Mouse (Mus musculus): Measurements from ENCODE around the gene Sdk2. TPM values are rescaled to one million over a fixed set of nuclear protein-coding genes. Genes with fewer than 3 reads are reported as not detected.

The Sdk2 gene
- polyA plus RNA-seq, 1 experiment from 2014 or later = 5.0 TPM

DNA sequence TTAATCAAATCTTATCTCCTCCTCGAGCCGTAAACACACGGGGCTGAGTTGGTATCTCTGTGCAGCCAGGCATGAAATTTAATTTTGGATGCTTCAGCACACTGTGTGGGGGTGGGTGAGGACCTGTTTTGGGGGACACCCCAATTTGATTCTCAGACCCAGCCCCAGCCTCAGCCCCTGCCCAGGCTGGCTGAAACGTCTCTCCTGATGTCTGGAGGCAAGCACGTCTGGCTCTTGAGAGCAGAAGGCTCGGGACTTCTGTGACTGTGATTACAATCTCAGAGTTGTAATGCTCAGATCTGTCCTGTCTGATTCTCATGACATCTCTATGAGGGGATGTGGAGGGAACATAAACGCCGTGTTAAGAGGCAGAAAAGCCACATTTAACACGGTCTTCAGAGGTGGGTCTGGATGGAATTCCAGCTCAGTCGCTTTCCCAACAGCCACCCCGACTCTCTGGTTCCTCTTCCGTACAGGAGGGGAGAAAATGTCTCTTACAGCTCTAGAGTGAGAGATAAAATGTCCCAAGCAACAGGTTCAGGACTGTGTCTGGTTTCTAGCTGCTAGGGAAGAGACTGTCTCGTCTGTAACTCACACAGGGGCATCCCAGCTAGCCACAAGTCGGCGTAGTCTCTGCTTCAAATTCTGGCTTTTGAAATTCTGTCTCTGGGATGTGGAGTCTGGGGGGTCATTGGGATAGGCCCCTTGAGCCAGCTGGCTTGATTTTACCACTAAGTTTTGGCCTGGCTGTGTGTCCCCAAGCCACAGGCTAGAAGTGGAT is 50.5 kb downstream of the Sdk2 start:
- 0 out of 2 replicates have a peak overlapping the region, but pooled peaks have one; percentile 16 for H3K9ac ChIP-seq (replicated peaks; ENCODE audit: low read depth, low read length)
- no peak overlapping the region for H3K27ac ChIP-seq (ENCODE audit: low read depth, low read length)
- H3K4me3 ChIP-seq (ENCODE audit: low read depth, low read length) = no peak overlapping the region
- H3K9me3 ChIP-seq (ENCODE audit: control insufficient read depth, low read length) = no peaks in the 10 kb centered on the region
- 24% methylated on average over 15 of the region's 15 CpGs for WGBS
- 0 out of 2 replicates have a peak overlapping the region, but pooled peaks have one; percentile 14 for H3K4me2 ChIP-seq (ENCODE audit: low read depth, low read length)
- ATAC-seq (ENCODE audit: low read depth) = no peak
- H3K4me1 ChIP-seq (ENCODE audit: control insufficient read depth, insufficient read depth, low read length) = peaks cover 38% of the 10 kb centered on the region
- no peaks in the 10 kb centered on the region for H3K36me3 ChIP-seq (ENCODE audit: control insufficient read depth, insufficient read depth, low read length)
- no peaks in the 10 kb centered on the region for H3K27me3 ChIP-seq (ENCODE audit: control insufficient read depth, insufficient read depth, low read length)

DNA sequence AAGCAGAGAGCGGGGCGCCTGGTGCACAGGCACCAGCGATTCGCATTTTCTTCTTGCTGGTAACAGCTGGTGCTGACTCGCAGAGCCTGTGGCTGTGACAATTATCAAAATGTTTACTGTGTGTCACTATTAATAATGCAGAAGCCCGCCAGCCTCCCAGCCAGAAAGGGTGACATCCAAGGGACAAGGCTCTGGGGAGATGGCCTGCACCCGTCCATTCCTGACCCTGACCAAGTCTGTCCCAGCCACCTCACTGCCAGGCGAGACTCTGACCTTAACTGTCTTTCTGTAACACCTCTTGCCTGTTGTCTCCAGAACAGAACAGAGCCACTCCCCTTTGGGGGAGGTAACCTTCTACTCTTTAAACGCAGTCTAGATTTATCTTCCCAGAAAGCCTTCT is 55.3 kb downstream of the Sdk2 start:
- H3K27me3 ChIP-seq (ENCODE audit: control insufficient read depth, insufficient read depth, low read length) = no peaks in the 10 kb centered on the region
- H3K27ac ChIP-seq (ENCODE audit: low read depth, low read length) = no peak overlapping the region
- H3K4me2 ChIP-seq (ENCODE audit: low read depth, low read length) = no peak overlapping the region
- 28% methylated on average over 9 of the region's 9 CpGs for WGBS
- H3K4me3 ChIP-seq (ENCODE audit: low read depth, low read length) = no peak overlapping the region
- H3K9ac ChIP-seq (replicated peaks; ENCODE audit: low read depth, low read length) = no peak overlapping the region
- H3K36me3 ChIP-seq (ENCODE audit: control insufficient read depth, insufficient read depth, low read length) = no peaks in the 10 kb centered on the region
- peaks cover 17% of the 10 kb centered on the region for H3K4me1 ChIP-seq (ENCODE audit: control insufficient read depth, insufficient read depth, low read length)
- no peak for ATAC-seq (ENCODE audit: low read depth)
- no peaks in the 10 kb centered on the region for H3K9me3 ChIP-seq (ENCODE audit: control insufficient read depth, low read length)

GRCm38 (mm10) chr11:114005879-114006278 is 61.0 kb downstream of the Sdk2 start:
- Histone ChIP-seq H3K4me3 (ENCODE audit: low read depth, low read length) (no peak overlapping the region), H3K4me2 (ENCODE audit: low read depth, low read length) (no peak overlapping the region), H3K27ac (ENCODE audit: low read depth, low read length) (no peak overlapping the region), H3K9me3 (ENCODE audit: control insufficient read depth, low read length) (no peaks in the 10 kb centered on the region), H3K9ac (replicated peaks; ENCODE audit: low read depth, low read length) (no peak overlapping the region), H3K36me3 (ENCODE audit: control insufficient read depth, insufficient read depth, low read length) (no peaks in the 10 kb centered on the region), H3K27me3 (ENCODE audit: control insufficient read depth, insufficient read depth, low read length) (no peaks in the 10 kb centered on the region), H3K4me1 (ENCODE audit: control insufficient read depth, insufficient read depth, low read length) (peaks cover 8% of the 10 kb centered on the region; the same call in 1 of the 2 replicates)
- ATAC-seq (ENCODE audit: low read depth) = no peak
- WGBS = 30% methylated on average over 12 of the region's 12 CpGs

DNA sequence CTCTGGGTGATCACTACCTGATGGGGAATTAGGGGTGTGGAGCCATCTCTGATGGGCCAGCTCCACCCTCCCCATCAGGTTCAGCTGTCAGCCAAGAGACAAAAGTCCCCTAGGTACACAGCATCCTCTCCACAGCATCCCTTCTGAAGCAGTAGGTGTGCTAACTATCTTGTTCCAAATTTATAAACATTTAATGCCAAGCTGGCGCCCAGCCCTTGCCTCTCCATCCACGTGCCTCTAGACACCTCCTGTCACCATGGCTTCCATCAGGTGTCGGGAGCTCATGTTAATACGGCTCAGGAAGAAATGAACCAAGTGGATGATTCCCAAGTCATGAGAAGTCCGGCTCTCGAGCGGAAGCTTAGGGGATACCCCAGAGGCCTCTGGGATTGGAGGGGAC is 62.2 kb downstream of the Sdk2 start:
- H3K4me2 ChIP-seq (ENCODE audit: low read depth, low read length) = no peak overlapping the region
- no peak for ATAC-seq (ENCODE audit: low read depth)
- peaks cover 8% of the 10 kb centered on the region; the same call in 1 of the 2 replicates for H3K4me1 ChIP-seq (ENCODE audit: control insufficient read depth, insufficient read depth, low read length)
- no peaks in the 10 kb centered on the region for H3K36me3 ChIP-seq (ENCODE audit: control insufficient read depth, insufficient read depth, low read length)
- H3K27ac ChIP-seq (ENCODE audit: low read depth, low read length) = no peak overlapping the region
- H3K9me3 ChIP-seq (ENCODE audit: control insufficient read depth, low read length) = no peaks in the 10 kb centered on the region
- 91% methylated on average over 7 of the region's 7 CpGs for WGBS
- H3K27me3 ChIP-seq (ENCODE audit: control insufficient read depth, insufficient read depth, low read length) = no peaks in the 10 kb centered on the region
- no peak overlapping the region for H3K4me3 ChIP-seq (ENCODE audit: low read depth, low read length)
- H3K9ac ChIP-seq (replicated peaks; ENCODE audit: low read depth, low read length) = no peak overlapping the region

- Histone ChIP-seq H3K27me3 (ENCODE audit: control insufficient read depth, insufficient read depth, low read length) (no peaks in the 10 kb centered on the region), H3K9me3 (ENCODE audit: control insufficient read depth, low read length) (no peaks in the 10 kb centered on the region), H3K4me3 (ENCODE audit: low read depth, low read length) (no peak overlapping the region), H3K36me3 (ENCODE audit: control insufficient read depth, insufficient read depth, low read length) (no peaks in the 10 kb centered on the region), H3K27ac (ENCODE audit: low read depth, low read length) (no peak overlapping the region), H3K4me1 (ENCODE audit: control insufficient read depth, insufficient read depth, low read length) (peaks cover 8% of the 10 kb centered on the region; the same call in 1 of the 2 replicates), H3K9ac (replicated peaks; ENCODE audit: low read depth, low read length) (no peak overlapping the region), H3K4me2 (ENCODE audit: low read depth, low read length) (no peak overlapping the region)
- 90% methylated on average over 3 of the region's 3 CpGs for WGBS
- ATAC-seq (ENCODE audit: low read depth) = no peak
Observed at GRCm38 (mm10) chr11:114003195-114003594, 63.7 kb downstream of the Sdk2 start.

DNA sequence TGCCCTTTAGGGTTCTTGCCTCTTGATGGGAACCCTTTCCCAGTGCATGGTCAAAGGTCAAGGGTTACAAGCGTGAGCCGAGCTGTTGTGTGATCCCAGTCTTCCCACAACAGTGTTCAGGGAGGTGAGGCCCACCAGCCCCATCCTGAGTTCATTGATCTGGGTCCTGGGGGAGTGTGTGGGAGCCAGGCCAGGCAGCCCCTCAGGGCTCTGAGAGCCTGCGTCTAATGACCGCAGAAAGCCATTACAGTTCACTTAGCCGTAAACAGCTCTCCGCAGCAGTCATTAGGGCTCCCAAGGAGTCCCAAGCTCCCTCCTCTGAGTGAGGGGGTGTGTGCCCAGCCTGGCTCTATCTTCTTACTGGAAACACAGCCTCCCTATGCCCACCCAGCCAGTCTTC is 66.8 kb downstream of the Sdk2 start:
- no peaks in the 10 kb centered on the region for H3K27me3 ChIP-seq (ENCODE audit: control insufficient read depth, insufficient read depth, low read length)
- H3K4me1 ChIP-seq (ENCODE audit: control insufficient read depth, insufficient read depth, low read length) = no peaks in the 10 kb centered on the region
- H3K9me3 ChIP-seq (ENCODE audit: control insufficient read depth, low read length) = no peaks in the 10 kb centered on the region
- WGBS = 21% methylated on average over 6 of the region's 6 CpGs
- peak; percentile 51; the same call in 1 of the 2 replicates for ATAC-seq (ENCODE audit: low read depth)
- H3K4me2 ChIP-seq (ENCODE audit: low read depth, low read length) = no peak overlapping the region
- H3K27ac ChIP-seq (ENCODE audit: low read depth, low read length) = no peak overlapping the region
- H3K9ac ChIP-seq (replicated peaks; ENCODE audit: low read depth, low read length) = 0 out of 2 replicates have a peak overlapping the region, but pooled peaks have one; percentile 13
- H3K36me3 ChIP-seq (ENCODE audit: control insufficient read depth, insufficient read depth, low read length) = no peaks in the 10 kb centered on the region
- H3K4me3 ChIP-seq (ENCODE audit: low read depth, low read length) = no peak overlapping the region

GRCm38 (mm10) chr11:113998702-113999101 is 68.1 kb downstream of the Sdk2 start:
- Histone ChIP-seq H3K4me1 (ENCODE audit: control insufficient read depth, insufficient read depth, low read length) (no peaks in the 10 kb centered on the region), H3K27me3 (ENCODE audit: control insufficient read depth, insufficient read depth, low read length) (no peaks in the 10 kb centered on the region), H3K9ac (replicated peaks; ENCODE audit: low read depth, low read length) (no peak overlapping the region), H3K4me2 (ENCODE audit: low read depth, low read length) (no peak overlapping the region), H3K27ac (ENCODE audit: low read depth, low read length) (no peak overlapping the region), H3K4me3 (ENCODE audit: low read depth, low read length) (no peak overlapping the region), H3K9me3 (ENCODE audit: control insufficient read depth, low read length) (no peaks in the 10 kb centered on the region), H3K36me3 (ENCODE audit: control insufficient read depth, insufficient read depth, low read length) (no peaks in the 10 kb centered on the region)
- no peak for ATAC-seq (ENCODE audit: low read depth)
- 99% methylated on average over 3 of the region's 3 CpGs for WGBS

DNA sequence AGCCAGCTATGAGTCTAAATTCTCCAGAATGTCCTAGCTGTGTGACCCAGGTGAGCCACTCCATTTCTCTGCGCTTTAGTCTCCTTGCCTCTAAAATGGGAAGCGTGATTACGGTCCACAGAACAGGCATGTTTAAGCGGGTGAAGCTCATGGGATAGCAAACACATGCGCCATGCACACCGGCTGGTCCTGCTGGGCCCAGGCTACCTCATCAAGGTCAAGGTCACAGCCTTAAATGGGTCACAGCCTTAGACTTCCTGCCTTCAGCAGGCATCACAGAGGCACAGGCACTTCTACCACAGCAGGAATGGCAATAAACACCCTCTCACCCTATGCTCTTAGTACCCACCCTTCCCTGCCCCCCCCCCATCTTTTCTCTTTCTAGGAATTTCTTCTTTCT is 72.9 kb downstream of the Sdk2 start:
- peaks cover 22% of the 10 kb centered on the region for H3K4me1 ChIP-seq (ENCODE audit: control insufficient read depth, insufficient read depth, low read length)
- WGBS = 88% methylated on average over 6 of the region's 6 CpGs
- H3K4me2 ChIP-seq (ENCODE audit: low read depth, low read length) = no peak overlapping the region
- no peaks in the 10 kb centered on the region for H3K36me3 ChIP-seq (ENCODE audit: control insufficient read depth, insufficient read depth, low read length)
- no peaks in the 10 kb centered on the region for H3K27me3 ChIP-seq (ENCODE audit: control insufficient read depth, insufficient read depth, low read length)
- H3K27ac ChIP-seq (ENCODE audit: low read depth, low read length) = no peak overlapping the region
- H3K9ac ChIP-seq (replicated peaks; ENCODE audit: low read depth, low read length) = no peak overlapping the region
- no peaks in the 10 kb centered on the region for H3K9me3 ChIP-seq (ENCODE audit: control insufficient read depth, low read length)
- ATAC-seq (ENCODE audit: low read depth) = no peak
- H3K4me3 ChIP-seq (ENCODE audit: low read depth, low read length) = no peak overlapping the region

DNA sequence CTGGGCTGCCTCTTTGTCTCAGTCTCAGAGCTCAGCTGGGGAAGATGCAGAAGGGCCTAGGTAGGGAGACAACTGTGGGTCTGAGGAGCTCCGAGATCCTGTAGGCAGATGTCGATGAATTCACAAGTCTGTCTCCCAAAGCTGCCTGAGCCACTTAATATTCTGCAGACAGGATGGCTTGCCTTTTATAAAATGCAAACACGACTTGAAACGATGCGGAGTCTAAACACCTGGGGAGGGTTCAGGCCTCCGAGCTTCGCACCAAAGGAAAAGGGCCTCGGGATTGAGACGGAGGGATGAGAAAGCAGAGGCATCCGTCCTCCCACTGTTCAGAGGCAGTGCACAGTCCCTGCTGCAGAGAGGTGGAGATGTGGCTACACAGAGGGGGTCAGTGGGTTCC is 74.0 kb downstream of the Sdk2 start:
- Histone ChIP-seq H3K4me2 (ENCODE audit: low read depth, low read length) (no peak overlapping the region), H3K4me1 (ENCODE audit: control insufficient read depth, insufficient read depth, low read length) (peaks cover 22% of the 10 kb centered on the region), H3K4me3 (ENCODE audit: low read depth, low read length) (no peak overlapping the region), H3K9ac (replicated peaks; ENCODE audit: low read depth, low read length) (no peak overlapping the region), H3K27me3 (ENCODE audit: control insufficient read depth, insufficient read depth, low read length) (no peaks in the 10 kb centered on the region), H3K9me3 (ENCODE audit: control insufficient read depth, low read length) (no peaks in the 10 kb centered on the region), H3K36me3 (ENCODE audit: control insufficient read depth, insufficient read depth, low read length) (no peaks in the 10 kb centered on the region), H3K27ac (ENCODE audit: low read depth, low read length) (no peak overlapping the region)
- 49% methylated on average over 10 of the region's 10 CpGs for WGBS
- no peak for ATAC-seq (ENCODE audit: low read depth)

All from neural tube, embryonic 14.5 days (tissue).